Mouse (Mus musculus) MEL (cell line): ENCODE data around the gene Gm19668.

Source experiments
- CHD2 ChIP-seq: IDR thresholded peaks from 2 replicates; pipeline ENCODE4 v1.6.1; 2011; ENCODE audit warnings: low read length, improper control_type of control experiment
- CTCF ChIP-seq, 3 experiments: IDR thresholded peaks in 2 of 3; conservative IDR thresholded peaks in 1 of 3; 2 replicates each; pipeline ENCODE4 v1.5.1; 2011 to 2012; ENCODE audit warnings: low read length in 3 of 3, low read depth in 2 of 3, mild to moderate bottlenecking in 2 of 3, improper control_type of control experiment in 1 of 3, inconsistent platforms in 1 of 3, mixed read lengths in 1 of 3, moderate library complexity in 1 of 3; ENCODE audit not compliant: control insufficient read depth in 1 of 3, insufficient read depth in 1 of 3, poor library complexity in 1 of 3, severe bottlenecking in 1 of 3
- ELF1 ChIP-seq: IDR thresholded peaks from 2 replicates; pipeline ENCODE4 v1.6.1; 2014; ENCODE audit warnings: low read depth, mild to moderate bottlenecking, inconsistent platforms, low read length, improper control_type of control experiment, moderate library complexity
- EP300 ChIP-seq, 2 experiments: IDR thresholded peaks; 2 replicates each; pipeline ENCODE4 v1.6.1; 2011; ENCODE audit warnings: improper control_type of control experiment in 2 of 2, low read length in 2 of 2, low read depth in 1 of 2, mild to moderate bottlenecking in 1 of 2
- ETS1 ChIP-seq: IDR thresholded peaks from 2 replicates; pipeline ENCODE4 v1.6.1; 2012; ENCODE audit warnings: low read depth, mild to moderate bottlenecking, inconsistent platforms, low read length, improper control_type of control experiment, moderate library complexity
- GATA1 ChIP-seq: IDR thresholded peaks from 2 replicates; pipeline ENCODE4 v1.6.1; 2011; ENCODE audit warnings: low read depth, low read length, improper control_type of control experiment
- HCFC1 ChIP-seq: IDR thresholded peaks from 2 replicates; pipeline ENCODE4 v1.6.1; 2012; ENCODE audit warnings: low read depth, mild to moderate bottlenecking, inconsistent platforms, low read length, improper control_type of control experiment, moderate library complexity
- MAFK ChIP-seq: IDR thresholded peaks from 2 replicates; pipeline ENCODE4 v1.6.1; 2011; ENCODE audit warnings: low read depth, mild to moderate bottlenecking, low read length, improper control_type of control experiment, borderline replicate concordance
- MYC ChIP-seq: IDR thresholded peaks from 2 replicates; pipeline ENCODE4 v1.6.1; 2011; ENCODE audit warnings: low read depth, mild to moderate bottlenecking, low read length, improper control_type of control experiment, moderate library complexity
- POLR2A ChIP-seq, 2 experiments: IDR thresholded peaks; 2 replicates each; pipeline ENCODE4 v1.6.1; 2011 to 2012; ENCODE audit warnings: low read length in 2 of 2, mild to moderate bottlenecking in 2 of 2, control low read depth in 1 of 2, improper control_type of control experiment in 1 of 2, low read depth in 1 of 2, moderate library complexity in 1 of 2; ENCODE audit not compliant: control insufficient read depth in 1 of 2, insufficient read depth in 1 of 2, poor library complexity in 1 of 2
- TBP ChIP-seq: IDR thresholded peaks from 2 replicates; pipeline ENCODE4 v1.8.0; 2011; ENCODE audit warnings: low read depth, low read length, improper control_type of control experiment
- ZNF384 ChIP-seq: IDR thresholded peaks from 2 replicates; pipeline ENCODE4 v1.6.1; 2012; ENCODE audit warnings: low read depth, mild to moderate bottlenecking, inconsistent platforms, low read length, improper control_type of control experiment

DNA sequence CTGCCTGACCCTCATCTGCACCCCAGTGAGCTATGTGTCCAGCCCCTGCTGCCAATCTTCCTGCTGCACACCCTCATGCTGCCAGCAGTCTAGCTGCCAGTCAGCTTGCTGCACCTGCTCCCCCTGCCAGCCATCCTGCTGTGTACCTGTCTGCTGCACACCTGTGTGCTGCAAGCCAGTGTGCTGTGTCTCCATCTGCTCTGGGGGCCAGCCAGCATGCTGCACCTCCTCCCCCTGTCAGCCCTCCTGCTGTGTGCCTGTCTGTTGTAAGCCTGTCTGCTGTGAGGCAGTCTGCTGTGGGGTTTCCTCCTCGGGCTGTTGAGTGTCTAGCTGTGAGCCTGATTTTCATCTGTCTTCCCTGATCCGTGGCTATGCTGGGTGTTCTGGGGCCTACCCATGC lies 48.0 kb upstream of the Gm19668 start:
- TF ChIP-seq TBP: no peak
- TF ChIP-seq ELF1: no peak
- TF ChIP-seq CTCF (IDR thresholded peaks at IDR 0.05 in 2 of 3, conservative IDR thresholded peaks at IDR 0.05 in 1 of 3; ENCODE audit: control insufficient read depth in 1 of 3, insufficient read depth in 1 of 3, low read depth in 2 of 3, low read length in 3 of 3, poor library complexity in 1 of 3, severe bottlenecking in 1 of 3): no peak
- no peak for TF ChIP-seq MYC
- TF ChIP-seq EP300 (IDR thresholded peaks at IDR 0.05; ENCODE audit: low read depth in 1 of 2, low read length in 2 of 2): no peak
- TF ChIP-seq ETS1: no peak
- TF ChIP-seq MAFK: no peak
- no peak for TF ChIP-seq CHD2
- no peak for TF ChIP-seq HCFC1
- no peak for TF ChIP-seq POLR2A (IDR thresholded peaks at IDR 0.05; ENCODE audit: control insufficient read depth in 1 of 2, insufficient read depth in 1 of 2, low read depth in 1 of 2, low read length in 2 of 2, poor library complexity in 1 of 2)
- TF ChIP-seq ZNF384: no peak
- TF ChIP-seq GATA1: no peak
